Mouse (Mus musculus): Measurements from ENCODE around the gene Reep1. TPM values are rescaled to one million over a fixed set of nuclear protein-coding genes. Genes with fewer than 3 reads are reported as not detected.
"Not testable (repeated sequence)": the region's sequence is repeated elsewhere in the genome, so short reads cannot be mapped to it uniquely, and the experiment has no call there.

Reep1 gene
- polyA plus RNA-seq, 1 experiment from 2014 or later: 5.6 TPM

- Histone ChIP-seq H3K4me1 (peaks cover 42% of the 10 kb centered on the region), H3K36me3 (peaks cover 2% of the 10 kb centered on the region; the same call in 1 of the 2 replicates), H3K9ac (peak overlapping the region; percentile 67; the same call in 1 of the 2 replicates), H3K4me3 (peak overlapping the region; percentile 70), H3K27ac (peak overlapping the region; percentile 77; the same call in 1 of the 2 replicates), H3K9me3 (replicated peaks) (no peaks in the 10 kb centered on the region), H3K4me2 (peak overlapping the region; percentile 79), H3K27me3 (replicated peaks) (peaks cover 4% of the 10 kb centered on the region; the same call in 1 of the 2 replicates)
- WGBS (ENCODE audit: insufficient replicate concordance): 9% methylated on average over 3 of the region's 3 CpGs
- ATAC-seq: no peak
Observed at GRCm38 (mm10) chr6:71823961-71824360, 116.6 kb downstream of the Reep1 start.

- no peak within 1 kb of the TSS for H3K9ac ChIP-seq
- ATAC-seq: no peak
- 32% methylated on average over 1 of the region's 1 CpGs for WGBS (ENCODE audit: insufficient replicate concordance)
- no peak within 1 kb of the TSS for H3K4me2 ChIP-seq
- peaks cover 4% of the 10 kb centered on the region; the same call in 1 of the 2 replicates for H3K27me3 ChIP-seq (replicated peaks)
- peaks cover 29% of the 10 kb centered on the region for H3K4me1 ChIP-seq
- H3K36me3 ChIP-seq: no peaks in the 10 kb centered on the region
- no peaks in the 10 kb centered on the region for H3K9me3 ChIP-seq (replicated peaks)
- H3K27ac ChIP-seq: no peak within 1 kb of the TSS
- no peak within 1 kb of the TSS for H3K4me3 ChIP-seq
Observed at GRCm38 (mm10) chr6:71826869-71827268, 119.5 kb downstream of the Reep1 start, which contains the start of gene Mrpl35. Mrpl35 (minus strand) TSS chr6:71826969.

- H3K4me2 ChIP-seq: peak overlapping the region; percentile 80
- peaks cover 4% of the 10 kb centered on the region; the same call in 1 of the 2 replicates for H3K27me3 ChIP-seq (replicated peaks)
- no peak overlapping the region for H3K27ac ChIP-seq
- no peak for ATAC-seq
- H3K4me3 ChIP-seq: peak overlapping the region; percentile 88
- peaks cover 13% of the 10 kb centered on the region for H3K36me3 ChIP-seq
- H3K9ac ChIP-seq: no peak overlapping the region
- no peaks in the 10 kb centered on the region for H3K9me3 ChIP-seq (replicated peaks)
- peaks cover 26% of the 10 kb centered on the region for H3K4me1 ChIP-seq
- WGBS (ENCODE audit: insufficient replicate concordance): 72% methylated on average over 9 of the region's 9 CpGs
Observed at GRCm38 (mm10) chr6:71829768-71830167, 122.4 kb downstream of the Reep1 start.

GRCm38 (mm10) chr6:71830690-71831580, 123.6 kb downstream of the Reep1 start, which contains the start of gene Immt:
Immt (plus strand) TSS chr6:71831331.
- under 1% methylated on average over 64 of the region's 64 CpGs for WGBS (ENCODE audit: insufficient replicate concordance)
- peaks cover 4% of the 10 kb centered on the region; the same call in 1 of the 2 replicates for H3K27me3 ChIP-seq (replicated peaks)
- H3K4me2 ChIP-seq: peak within 1 kb of the TSS; percentile 80
- peak; percentile 98 for ATAC-seq
- peak within 1 kb of the TSS; percentile 88 for H3K4me3 ChIP-seq
- no peaks in the 10 kb centered on the region for H3K9me3 ChIP-seq (replicated peaks)
- peak within 1 kb of the TSS; percentile 91 for H3K9ac ChIP-seq
- H3K36me3 ChIP-seq: peaks cover 24% of the 10 kb centered on the region
- peak within 1 kb of the TSS; percentile 97 for H3K27ac ChIP-seq
- H3K4me1 ChIP-seq: peaks cover 27% of the 10 kb centered on the region

- Histone ChIP-seq H3K9me3 (replicated peaks) (no peaks in the 10 kb centered on the region), H3K4me2 (peak overlapping the region; percentile 80), H3K4me3 (peak overlapping the region; percentile 88), H3K27me3 (replicated peaks) (peaks cover 4% of the 10 kb centered on the region; the same call in 1 of the 2 replicates), H3K27ac (peak overlapping the region; percentile 97), H3K4me1 (peaks cover 34% of the 10 kb centered on the region), H3K36me3 (peaks cover 31% of the 10 kb centered on the region), H3K9ac (peak overlapping the region; percentile 91)
- peak; percentile 97 for ATAC-seq
- WGBS (ENCODE audit: insufficient replicate concordance): under 1% methylated on average over 21 of the region's 21 CpGs
Observed at GRCm38 (mm10) chr6:71831581-71831960, 124.2 kb downstream of the Reep1 start.

- Histone ChIP-seq H3K27ac (no peak overlapping the region), H3K36me3 (peaks cover 35% of the 10 kb centered on the region), H3K4me3 (no peak overlapping the region), H3K4me1 (peaks cover 45% of the 10 kb centered on the region), H3K4me2 (no peak overlapping the region), H3K27me3 (replicated peaks) (no peaks in the 10 kb centered on the region), H3K9me3 (replicated peaks) (no peaks in the 10 kb centered on the region), H3K9ac (no peak overlapping the region)
- ATAC-seq: peak; percentile 25; the same call in 1 of the 2 replicates
- WGBS (ENCODE audit: insufficient replicate concordance): 37% methylated on average over 2 of the region's 2 CpGs
Observed at GRCm38 (mm10) chr6:71836811-71837210, 129.4 kb downstream of the Reep1 start.

GRCm38 (mm10) chr6:71839815-71840214, 132.5 kb downstream of the Reep1 start:
- no peak overlapping the region for H3K9ac ChIP-seq
- H3K27me3 ChIP-seq (replicated peaks): no peaks in the 10 kb centered on the region
- peaks cover 32% of the 10 kb centered on the region for H3K36me3 ChIP-seq
- H3K27ac ChIP-seq: no peak overlapping the region
- H3K4me3 ChIP-seq: no peak overlapping the region
- no peaks in the 10 kb centered on the region for H3K9me3 ChIP-seq (replicated peaks)
- H3K4me1 ChIP-seq: peaks cover 28% of the 10 kb centered on the region
- no peak overlapping the region for H3K4me2 ChIP-seq
- ATAC-seq: no peak

DNA sequence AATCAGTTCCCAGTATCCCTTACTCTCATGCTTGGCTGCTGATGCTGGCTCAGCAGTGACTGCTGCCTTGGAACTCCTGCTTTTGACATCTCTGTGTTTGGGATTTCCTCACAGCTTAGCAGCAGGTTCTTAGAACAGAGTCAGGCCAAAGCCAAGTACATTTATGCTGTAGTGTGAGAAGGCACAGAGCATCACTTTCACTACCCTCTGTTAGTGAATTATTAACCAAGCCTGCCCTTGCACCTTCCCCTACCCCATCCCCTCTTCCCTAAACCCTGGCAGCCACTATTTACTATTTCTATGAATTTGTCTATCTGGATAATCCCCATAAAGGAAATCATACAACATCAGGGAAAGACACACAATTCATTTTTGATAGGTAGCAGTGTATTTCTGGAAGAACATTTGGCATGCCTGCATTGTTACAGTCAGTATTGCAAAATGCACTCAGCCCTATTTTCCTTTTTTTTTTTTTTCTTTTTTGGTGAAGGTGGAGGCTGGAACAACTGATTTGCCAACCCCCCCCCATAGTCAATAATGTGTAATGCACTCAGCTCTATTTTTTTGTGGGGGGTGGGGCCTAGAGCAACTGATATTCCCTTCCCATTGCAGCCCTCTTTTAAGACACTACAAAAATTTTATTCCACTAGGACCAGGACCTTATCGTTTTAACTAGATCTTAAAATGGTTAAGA, 133.4 kb downstream of the Reep1 start:
- Histone ChIP-seq H3K9ac (no peak overlapping the region), H3K27me3 (replicated peaks) (no peaks in the 10 kb centered on the region), H3K4me2 (no peak overlapping the region), H3K9me3 (replicated peaks) (no peaks in the 10 kb centered on the region), H3K4me3 (no peak overlapping the region), H3K4me1 (peaks cover 28% of the 10 kb centered on the region), H3K27ac (no peak overlapping the region), H3K36me3 (peaks cover 32% of the 10 kb centered on the region)
- WGBS (ENCODE audit: insufficient replicate concordance): 87% methylated on average over 1 of the region's 1 CpGs
- peak; percentile 43; the same call in 1 of the 2 replicates for ATAC-seq

DNA sequence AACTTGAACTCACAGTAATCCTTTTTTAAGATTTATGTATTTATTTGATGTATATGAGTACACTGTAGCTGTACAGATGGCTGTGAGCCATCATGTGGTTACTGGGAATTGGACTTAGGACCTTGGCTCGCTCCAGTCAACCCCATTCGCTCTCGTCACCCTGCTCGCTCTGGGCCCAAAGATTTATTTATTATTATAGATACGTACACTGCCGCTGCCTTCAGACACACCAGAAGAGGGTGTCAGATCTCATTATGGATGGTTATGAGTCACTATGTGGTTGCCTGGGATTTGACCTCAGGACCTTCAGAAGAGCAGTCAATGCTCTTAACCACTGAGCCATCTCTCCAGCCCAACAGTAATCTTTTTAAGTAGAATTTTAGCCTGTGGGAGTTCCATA, 139.5 kb downstream of the Reep1 start:
- not testable (repeated sequence) for H3K4me2 ChIP-seq; H3K9me3 ChIP-seq (replicated peaks); H3K9ac ChIP-seq; ATAC-seq; H3K27me3 ChIP-seq (replicated peaks); H3K4me1 ChIP-seq; H3K27ac ChIP-seq; H3K4me3 ChIP-seq
- 87% methylated on average over 6 of the region's 6 CpGs for WGBS (ENCODE audit: insufficient replicate concordance)
- H3K36me3 ChIP-seq: peaks cover 75% of the 10 kb centered on the region

Other genes with a start within 250 kb of the Reep1 start
- gene Rnf103, start 213.7 kb upstream of the Reep1 start, polyA plus RNA-seq (2016; fragmentation: Nextera tagmentation; extraction: Ambion mirVana): 11.0 and 11.2 TPM in 2 replicates
- 39.5 and 41.5 TPM in 2 replicates for gene Chmp3, start 163.8 kb upstream of the Reep1 start, polyA plus RNA-seq (2016; fragmentation: Nextera tagmentation; extraction: Ambion mirVana)
- gene Kdm3a, start 74.6 kb upstream of the Reep1 start, polyA plus RNA-seq (2016; fragmentation: Nextera tagmentation; extraction: Ambion mirVana): 22.6 and 24.5 TPM in 2 replicates
- 81.6 and 82.7 TPM in 2 replicates for gene Mrpl35, start 119.4 kb downstream of the Reep1 start, polyA plus RNA-seq (2016; fragmentation: Nextera tagmentation; extraction: Ambion mirVana)
- gene Immt, start 123.8 kb downstream of the Reep1 start, polyA plus RNA-seq (2016; fragmentation: Nextera tagmentation; extraction: Ambion mirVana): 156 and 176 TPM in 2 replicates
- 100 and 102 TPM in 2 replicates for gene Ptcd3, start 201.2 kb downstream of the Reep1 start, polyA plus RNA-seq (2016; fragmentation: Nextera tagmentation; extraction: Ambion mirVana)
- gene Polr1a, start 201.5 kb downstream of the Reep1 start, polyA plus RNA-seq (2016; fragmentation: Nextera tagmentation; extraction: Ambion mirVana): 30.9 and 33.0 TPM in 2 replicates